Mouse (Mus musculus) embryonic facial prominence, embryonic 11.5 days (tissue): ENCODE data around the gene Heg1. TPM values are rescaled to one million over a fixed set of nuclear protein-coding genes. Genes with fewer than 3 reads are reported as not detected.
A peak's percentile ranks its signal among the peaks of the same experiment; 100 is the strongest.

ENCODE experiments used
- ATAC-seq: fragments of 200-750 bp; cut with Nextera tagmentation; replicated peaks from 2 replicates; pipeline ENCODE4 v1.8.0; 2017; ENCODE audit warnings: low read depth; ENCODE audit not compliant: insufficient number of reproducible peaks, low FRiP score, low TSS enrichment
- DNase-seq: peaks from one replicate; pipeline ENCODE4 v3.0.0-alpha.2; 2015; ENCODE audit warnings: low spot score
- H3K27ac ChIP-seq: fragments of 300-500 bp; sonication (generic); replicated peaks from 2 replicates; pipeline ENCODE4 v1.5.1; 2014; ENCODE audit warnings: mild to moderate bottlenecking, low read depth, low read length, control low read depth
- H3K27me3 ChIP-seq: fragments of 300-500 bp; sonication (generic); 2 replicates; pipeline ENCODE4 v1.6.1; 2014; ENCODE audit warnings: mild to moderate bottlenecking, low read length, moderate library complexity, mixed read lengths; ENCODE audit not compliant: control insufficient read depth, insufficient read depth
- H3K36me3 ChIP-seq: fragments of 300-500 bp; sonication (generic); replicated peaks from 2 replicates; pipeline ENCODE4 v1.6.1; 2014; ENCODE audit warnings: low read depth, mild to moderate bottlenecking, low read length, moderate library complexity, mixed read lengths; ENCODE audit not compliant: control insufficient read depth, insufficient read depth
- H3K4me1 ChIP-seq: fragments of 300-500 bp; sonication (generic); 2 replicates; pipeline ENCODE4 v1.6.1; 2014; ENCODE audit warnings: low read length, mixed read lengths; ENCODE audit not compliant: control insufficient read depth, insufficient read depth
- H3K4me2 ChIP-seq: fragments of 300-500 bp; sonication (generic); 2 replicates; pipeline ENCODE4 v1.6.1; 2014; ENCODE audit warnings: low read depth, mild to moderate bottlenecking, control low read depth, low read length, moderate library complexity
- H3K4me3 ChIP-seq: fragments of 300-500 bp; sonication (generic); 2 replicates; pipeline ENCODE4 v1.5.1; 2014; ENCODE audit warnings: low read depth, low read length, control low read depth
- H3K9ac ChIP-seq: fragments of 300-500 bp; sonication (generic); replicated peaks from 2 replicates; pipeline ENCODE4 v1.6.1; 2014; ENCODE audit warnings: mild to moderate bottlenecking, control low read depth, low read length
- H3K9me3 ChIP-seq: fragments of 300-500 bp; sonication (generic); replicated peaks from 2 replicates; pipeline ENCODE4 v1.6.1; 2016; ENCODE audit warnings: mild to moderate bottlenecking, low read length, inconsistent platforms, mixed read lengths; ENCODE audit not compliant: control insufficient read depth
- WGBS: fragments of 180-500 bp; shearing (Covaris S2); extraction: QIAGEN DNeasy Blood & Tissue Kit; methylation state at CpG from one replicate; pipeline ENCODE4 v1.1.7; 2014; 5-methylcytosine and 5-hydroxymethylcytosine counted together
- polyA plus RNA-seq: library from polyadenylated mRNA; unstranded; fragments of >200 nt; fragmentation: Nextera tagmentation; extraction: Ambion mirVana; gene quantifications from 2 replicates; pipeline ENCODE4 v1.2.1, GENCODE M21; 2014

Gene Heg1
- polyA plus RNA-seq, 1 experiment from 2014 or later, result 12.4 TPM

DNA sequence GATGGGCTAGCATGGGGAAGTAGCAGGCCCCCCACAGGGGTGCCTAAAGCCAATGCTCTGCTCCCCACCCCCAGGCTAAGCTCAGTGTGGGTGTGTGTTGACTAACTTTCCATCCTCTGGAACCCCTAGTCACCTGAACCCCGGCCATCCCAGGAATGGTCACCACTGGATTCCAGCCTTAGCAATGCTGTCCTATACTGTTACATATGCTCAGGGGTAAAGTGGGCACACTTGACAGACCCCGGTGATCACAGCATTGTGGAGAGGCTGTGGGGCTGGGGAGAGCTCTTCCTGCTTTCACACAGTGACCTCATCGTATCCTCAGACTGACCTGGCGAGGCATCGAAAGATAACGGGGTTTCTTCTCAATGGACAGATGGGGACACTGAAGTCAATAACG, 3.9 kb upstream of the Heg1 start:
- 89% methylated on average over 7 of the region's 7 CpGs for WGBS
- DNase-seq, result no peak
- Histone ChIP-seq H3K27ac (no peak overlapping the region), H3K4me1 (no peaks in the 10 kb centered on the region), H3K9me3 (no peaks in the 10 kb centered on the region), H3K9ac (no peak overlapping the region), H3K27me3 (no peaks in the 10 kb centered on the region), H3K4me2 (no peak overlapping the region), H3K4me3 (no peak overlapping the region), H3K36me3 (no peaks in the 10 kb centered on the region)
- no peak for ATAC-seq

DNA sequence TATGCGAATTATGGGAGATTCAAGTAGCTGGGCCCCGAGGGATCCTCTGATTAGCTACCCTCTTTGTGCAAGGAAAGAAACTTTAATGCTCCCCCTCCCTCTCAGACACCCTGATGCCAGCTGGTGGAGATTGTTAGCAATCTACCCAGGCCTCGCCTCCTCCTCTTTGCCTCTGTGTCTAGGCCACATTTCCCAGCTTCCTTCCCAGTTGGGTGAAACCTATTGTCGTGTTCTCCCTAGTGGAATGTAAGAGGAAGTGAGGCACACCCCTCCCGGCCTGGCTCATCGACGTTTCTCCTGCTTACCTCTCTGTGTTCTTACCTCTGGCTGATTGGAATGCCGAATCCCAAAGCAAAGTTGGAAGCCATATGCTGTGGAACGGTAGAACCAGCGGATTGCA, 3.4 kb upstream of the Heg1 start:
- DNase-seq (no peak), ATAC-seq (no peak)
- Histone ChIP-seq H3K27ac (no peak overlapping the region), H3K4me2 (no peak overlapping the region), H3K27me3 (no peaks in the 10 kb centered on the region), H3K4me1 (no peaks in the 10 kb centered on the region), H3K4me3 (no peak overlapping the region), H3K9ac (no peak overlapping the region), H3K36me3 (no peaks in the 10 kb centered on the region), H3K9me3 (no peaks in the 10 kb centered on the region)
- 64% methylated on average over 10 of the region's 10 CpGs for WGBS

GRCm38 (mm10) chr16:33681661-33682060, 2.5 kb upstream of the Heg1 start:
- H3K4me3 ChIP-seq, result no peak overlapping the region
- no peaks in the 10 kb centered on the region for H3K9me3 ChIP-seq
- no peaks in the 10 kb centered on the region for H3K4me1 ChIP-seq
- no peaks in the 10 kb centered on the region for H3K36me3 ChIP-seq
- H3K4me2 ChIP-seq, result no peak overlapping the region
- ATAC-seq, result no peak
- H3K27me3 ChIP-seq, result no peaks in the 10 kb centered on the region
- no peak for DNase-seq
- H3K9ac ChIP-seq, result no peak overlapping the region
- no peak overlapping the region for H3K27ac ChIP-seq

- no peak overlapping the region for H3K4me3 ChIP-seq
- H3K27ac ChIP-seq, result no peak overlapping the region
- H3K27me3 ChIP-seq, result no peaks in the 10 kb centered on the region
- H3K4me2 ChIP-seq, result no peak overlapping the region
- no peak overlapping the region for H3K9ac ChIP-seq
- no peaks in the 10 kb centered on the region for H3K36me3 ChIP-seq
- 76% methylated on average over 3 of the region's 3 CpGs for WGBS
- DNase-seq (no peak), ATAC-seq (no peak)
- no peaks in the 10 kb centered on the region for H3K4me1 ChIP-seq
- no peaks in the 10 kb centered on the region for H3K9me3 ChIP-seq
These were observed 1.5 kb upstream of the Heg1 start for GRCm38 (mm10) chr16:33682651-33683050.

DNA sequence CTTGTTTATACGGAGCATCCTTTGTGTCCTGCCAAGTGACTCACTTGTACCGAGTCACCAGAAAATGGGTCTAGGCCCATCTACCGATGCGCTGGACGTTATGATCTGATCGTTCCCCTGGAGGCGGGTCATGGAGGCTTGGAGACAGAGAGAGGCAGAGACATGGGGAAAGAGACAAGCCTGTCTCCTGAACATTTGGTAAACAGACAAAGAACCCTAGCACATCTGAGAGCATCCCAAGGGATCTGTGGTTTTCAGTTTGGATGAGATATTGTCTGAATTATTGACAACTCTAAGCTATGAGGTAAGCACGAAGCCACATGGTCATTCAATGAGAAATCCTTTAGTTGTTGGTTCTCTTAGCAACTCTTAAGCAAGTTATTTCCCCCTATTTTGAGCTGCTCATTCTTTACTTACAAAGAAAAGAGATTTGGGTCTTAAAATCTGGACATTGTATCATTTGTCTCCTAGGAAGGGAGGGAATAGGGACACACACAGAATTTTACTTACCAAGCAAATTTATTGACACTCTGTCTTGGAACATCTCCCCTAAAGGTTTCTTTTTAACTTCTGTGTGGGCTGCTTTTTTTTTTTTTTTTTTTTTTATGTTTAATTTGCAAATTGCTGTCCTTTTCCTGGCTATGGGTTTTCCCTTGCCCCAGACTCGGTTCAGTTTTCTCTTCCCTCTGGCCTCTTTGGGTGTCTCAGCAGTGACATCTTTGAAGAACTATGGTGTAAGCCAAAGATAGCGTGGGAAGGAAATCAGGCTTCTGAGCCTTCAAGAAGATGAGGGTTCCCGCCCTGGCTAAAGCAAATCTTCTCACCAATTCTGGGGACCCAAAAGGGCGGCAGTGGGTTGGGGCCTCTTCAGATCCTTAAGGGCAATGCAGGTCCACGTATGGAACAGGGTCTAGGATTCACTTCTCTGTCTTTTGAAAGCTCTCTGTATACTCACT, 686 bp upstream of the Heg1 start:
- WGBS, result 66% methylated on average over 13 of the region's 13 CpGs
- Histone ChIP-seq H3K9ac (peak overlapping the region; percentile 90), H3K4me1 (no peaks in the 10 kb centered on the region), H3K4me2 (peak overlapping the region; percentile 94), H3K27me3 (no peaks in the 10 kb centered on the region), H3K36me3 (no peaks in the 10 kb centered on the region), H3K9me3 (no peaks in the 10 kb centered on the region), H3K4me3 (peak overlapping the region; percentile 84), H3K27ac (no peak overlapping the region)
- 0 out of 2 replicates have a peak, but pooled peaks have one; percentile 15 for ATAC-seq
- DNase-seq, result no peak

- Histone ChIP-seq H3K9ac (peak overlapping the region; percentile 90), H3K4me3 (peak overlapping the region; percentile 84), H3K36me3 (no peaks in the 10 kb centered on the region), H3K4me2 (peak overlapping the region; percentile 94), H3K27me3 (no peaks in the 10 kb centered on the region), H3K27ac (peak overlapping the region; percentile 48; the same call in 1 of the 2 replicates), H3K4me1 (no peaks in the 10 kb centered on the region), H3K9me3 (no peaks in the 10 kb centered on the region)
- DNase-seq (peak; percentile 39), ATAC-seq (0 out of 2 replicates have a peak, but pooled peaks have one; percentile 7)
- under 1% methylated on average over 44 of the region's 46 CpGs for WGBS
These were observed 832 bp downstream of the Heg1 start for GRCm38 (mm10) chr16:33684703-33685701.

DNA sequence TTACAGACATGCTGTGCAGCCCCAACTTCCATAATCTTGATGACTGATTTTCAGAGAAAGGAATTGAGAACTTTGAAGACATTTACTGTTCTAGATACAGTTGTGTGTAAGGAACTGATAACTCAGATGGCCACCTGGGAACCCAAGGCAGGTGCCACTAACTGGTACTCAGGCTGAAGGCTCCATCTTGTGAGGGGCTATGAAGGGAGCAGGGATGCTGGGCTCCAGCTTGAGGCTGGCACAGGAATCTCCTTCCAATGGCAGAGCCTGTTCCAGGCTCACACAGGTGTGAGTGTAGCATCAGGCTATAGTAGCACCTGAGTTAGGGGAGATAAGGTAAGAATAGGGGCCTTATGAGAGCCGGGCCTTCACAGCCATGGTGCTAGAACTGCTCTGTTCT, 1.9 kb downstream of the Heg1 start:
- ATAC-seq, result no peak
- DNase-seq, result no peak
- Histone ChIP-seq H3K27ac (no peak overlapping the region), H3K27me3 (no peaks in the 10 kb centered on the region), H3K4me3 (peak overlapping the region; percentile 84), H3K36me3 (no peaks in the 10 kb centered on the region), H3K9ac (no peak overlapping the region), H3K4me1 (no peaks in the 10 kb centered on the region), H3K4me2 (no peak overlapping the region; the same call in 1 of the 2 replicates), H3K9me3 (no peaks in the 10 kb centered on the region)
- 89% methylated on average over 1 of the region's 1 CpGs for WGBS
